In genomic region chr12:17769476-17770172, GRCm38 (mm10) we compare ENCODE assay signal across 16 mouse cellular contexts.
A peak's percentile ranks its signal among the peaks of the same experiment; 100 is the strongest.
DNase-seq lines count a peak whose midpoint lies in the region; ATAC-seq and TF ChIP-seq lines count a peak whose summit lies in the region.
"Had no signal": no experiment of that assay in that cellular context is flagged by ENCODE, and none has a peak within 500 bp of the region (broad histone marks: within the 10 kb centered on the region; RNA-seq: fewer than 3 reads in every experiment).

No protein-coding gene starts in this region.

- no peaks in the 10 kb centered on the region for H3K9me3 ChIP-seq in embryonic facial prominence, embryonic 10.5 days
- H3K9me3 ChIP-seq in heart, embryonic 16.5 days (replicated peaks; ENCODE audit: control insufficient read depth, low read length) = no peaks in the 10 kb centered on the region
- no peaks in the 10 kb centered on the region for H3K9me3 ChIP-seq in lung, embryonic 16.5 days (ENCODE audit: control insufficient read depth, low read length)
- H3K9me3 ChIP-seq: embryonic facial prominence, embryonic 12.5 days; forebrain, embryonic 12.5 days; midbrain, embryonic 10.5 days; neural tube, embryonic 12.5 days had no signal

- no peak overlapping the region for H3K9ac ChIP-seq in heart, embryonic 16.5 days (ENCODE audit: low read length)
- no peak overlapping the region for H3K9ac ChIP-seq in lung, embryonic 16.5 days (ENCODE audit: low read length)
- H3K9ac ChIP-seq: embryonic facial prominence, embryonic 12.5 days; forebrain, embryonic 12.5 days; neural tube, embryonic 12.5 days had no signal

- H3K4me1 ChIP-seq in kidney, adult 2 months (ENCODE audit: control insufficient read depth, insufficient read depth, low read length) = peaks cover 7% of the 10 kb centered on the region; the same call in 1 of the 2 replicates
- peaks cover 27% of the 10 kb centered on the region for H3K4me1 ChIP-seq in embryonic facial prominence, embryonic 10.5 days
- peaks cover 22% of the 10 kb centered on the region for H3K4me1 ChIP-seq in heart, embryonic 16.5 days (ENCODE audit: control insufficient read depth, insufficient read depth, low read length)
- H3K4me1 ChIP-seq in lung, embryonic 16.5 days (replicated peaks; ENCODE audit: control insufficient read depth, insufficient read depth, low read length) = 0 out of 2 replicates have a peak, but pooled peaks cover 9% of the 10 kb centered on the region
- H3K4me1 ChIP-seq: forebrain, embryonic 12.5 days; midbrain, embryonic 10.5 days had no signal

- no peak overlapping the region for H3K4me3 ChIP-seq in kidney, adult 2 months (ENCODE audit: insufficient read depth, low read depth, low read length)
- H3K4me3 ChIP-seq in embryonic facial prominence, embryonic 10.5 days = no peak overlapping the region
- H3K4me3 ChIP-seq in heart, embryonic 16.5 days (ENCODE audit: low read length) = no peak overlapping the region
- H3K4me3 ChIP-seq in lung, embryonic 16.5 days (ENCODE audit: low read length) = no peak overlapping the region
- H3K4me3 ChIP-seq: embryonic facial prominence, embryonic 12.5 days; forebrain, embryonic 12.5 days; midbrain, embryonic 10.5 days; neural tube, embryonic 12.5 days had no signal

- TF ChIP-seq CTCF in kidney, adult 2 months (conservative IDR thresholded peaks at IDR 0.05; ENCODE audit: insufficient read depth, insufficient read length, low read depth, low read length) = no peak

- TF ChIP-seq POLR2A in kidney, adult 2 months (IDR thresholded peaks at IDR 0.05; ENCODE audit: low read depth, low read length) = no peak

- 39% methylated on average over 2 of the region's 2 CpGs for WGBS in kidney, adult 2 months
- WGBS in embryonic facial prominence, embryonic 10.5 days = 62% methylated on average over 2 of the region's 2 CpGs
- WGBS in heart, embryonic 16.5 days = 13% methylated on average over 2 of the region's 2 CpGs
- WGBS in lung, embryonic 16.5 days = 29% methylated on average over 2 of the region's 2 CpGs

- H3K27ac ChIP-seq in kidney, adult 2 months (ENCODE audit: insufficient read depth, low read depth, low read length) = peak overlapping the region; percentile 87
- 0 out of 2 replicates have a peak overlapping the region, but pooled peaks have one; percentile 5 for H3K27ac ChIP-seq in embryonic facial prominence, embryonic 10.5 days (replicated peaks)
- H3K27ac ChIP-seq in heart, embryonic 16.5 days (ENCODE audit: low read length) = peak overlapping the region; percentile 74
- H3K27ac ChIP-seq in lung, embryonic 16.5 days (ENCODE audit: low read length) = peak overlapping the region; percentile 65
- H3K27ac ChIP-seq: embryonic facial prominence, embryonic 12.5 days; forebrain, embryonic 12.5 days; midbrain, embryonic 10.5 days; neural tube, embryonic 12.5 days had no signal

- peak overlapping the region; percentile 13; the same call in 1 of the 2 replicates for H3K4me2 ChIP-seq in heart, embryonic 16.5 days (ENCODE audit: low read depth, low read length)
- H3K4me2 ChIP-seq in lung, embryonic 16.5 days (ENCODE audit: low read depth, low read length) = no peak overlapping the region
- H3K4me2 ChIP-seq: embryonic facial prominence, embryonic 12.5 days; forebrain, embryonic 12.5 days; neural tube, embryonic 12.5 days had no signal

- no peaks in the 10 kb centered on the region for H3K27me3 ChIP-seq in kidney, adult 2 months (replicated peaks; ENCODE audit: control insufficient read depth, insufficient read depth, low read length)
- H3K27me3 ChIP-seq in embryonic facial prominence, embryonic 10.5 days (replicated peaks; ENCODE audit: low read depth, poor library complexity, severe bottlenecking) = no peaks in the 10 kb centered on the region
- H3K27me3 ChIP-seq in heart, embryonic 16.5 days (ENCODE audit: control insufficient read depth, insufficient read depth, low read length) = peaks cover 13% of the 10 kb centered on the region
- H3K27me3 ChIP-seq in lung, embryonic 16.5 days (ENCODE audit: control insufficient read depth, insufficient read depth, low read depth, low read length) = no peaks in the 10 kb centered on the region
- H3K27me3 ChIP-seq: embryonic facial prominence, embryonic 12.5 days; forebrain, embryonic 12.5 days; neural tube, embryonic 12.5 days had no signal

- peak; percentile 64 for DNase-seq in kidney, adult 2 months
- DNase-seq in kidney, adult 11 months = no peak
- DNase-seq in embryonic facial prominence, embryonic 10.5 days (ENCODE audit: low spot score) = no peak
- no peak for DNase-seq in left cerebral cortex, adult 8-10 months (ENCODE audit: low spot score in 2 of 2)
- DNase-seq in T-cell, adult 2 months (ENCODE audit: low spot score) = no peak
- no peak for DNase-seq in frontal cortex, postnatal 25 days (ENCODE audit: low spot score in 2 of 2)
- DNase-seq: cerebellum, postnatal 10 days; left cerebral cortex, postnatal 4 days; thymus, adult 18-20 months had no signal

- no peaks in the 10 kb centered on the region for H3K36me3 ChIP-seq in kidney, adult 2 months (ENCODE audit: control insufficient read depth, insufficient read depth, low read length)
- H3K36me3 ChIP-seq in embryonic facial prominence, embryonic 10.5 days (replicated peaks) = no peaks in the 10 kb centered on the region
- H3K36me3 ChIP-seq in heart, embryonic 16.5 days (ENCODE audit: control insufficient read depth, insufficient read depth) = no peaks in the 10 kb centered on the region
- H3K36me3 ChIP-seq in lung, embryonic 16.5 days (ENCODE audit: control insufficient read depth, insufficient read depth, low read length) = no peaks in the 10 kb centered on the region
- H3K36me3 ChIP-seq: embryonic facial prominence, embryonic 12.5 days; forebrain, embryonic 12.5 days; midbrain, embryonic 10.5 days; neural tube, embryonic 12.5 days had no signal

- peak; percentile 93 for ATAC-seq in heart, embryonic 16.5 days (replicated peaks; ENCODE audit: extremely low read depth, insufficient read depth, low FRiP score)
- ATAC-seq in lung, embryonic 16.5 days (ENCODE audit: low read depth) = peak; percentile 41; the same call in 1 of the 2 replicates
- ATAC-seq: hindbrain, embryonic 16.5 days had no signal

Comparison
In these comparisons a context has a peak if more than half of its experiments do, and no peak if none do; other contexts are left out.
1. H3K27ac ChIP-seq: peak in every context shown above with its lines; median percentile 87 in kidney, adult 2 months; 74 in heart, embryonic 16.5 days; 65 in lung, embryonic 16.5 days; 5 in embryonic facial prominence, embryonic 10.5 days.